Mouse (Mus musculus): ENCODE measurements around the gene Sdccag8.
"Not testable (repeated sequence)": the region's sequence is repeated elsewhere in the genome, so short reads cannot be mapped to it uniquely, and the experiment has no call there.

Sdccag8 gene

GRCm38 (mm10) chr1:176827945-176828485 lies 13.6 kb downstream of the Sdccag8 start:
- DNase-seq (ENCODE audit: low spot score): no peak

GRCm38 (mm10) chr1:176828666-176829065 lies 14.2 kb downstream of the Sdccag8 start:
- DNase-seq (ENCODE audit: low spot score): no peak

- DNase-seq (ENCODE audit: low spot score): no peak
These were observed 17.6 kb downstream of the Sdccag8 start for GRCm38 (mm10) chr1:176832071-176832470.

GRCm38 (mm10) chr1:176832607-176833006 lies 18.1 kb downstream of the Sdccag8 start:
- DNase-seq (ENCODE audit: low spot score): no peak

GRCm38 (mm10) chr1:176833257-176833656 lies 18.8 kb downstream of the Sdccag8 start:
- DNase-seq (ENCODE audit: low spot score): no peak

- DNase-seq (ENCODE audit: low spot score): no peak
These were observed 19.5 kb downstream of the Sdccag8 start for GRCm38 (mm10) chr1:176833948-176834347.

GRCm38 (mm10) chr1:176834880-176835279 lies 20.4 kb downstream of the Sdccag8 start:
- DNase-seq (ENCODE audit: low spot score): no peak

- DNase-seq (ENCODE audit: low spot score): peak; percentile 10
These were observed 21.2 kb downstream of the Sdccag8 start for GRCm38 (mm10) chr1:176835501-176836294.

- not testable (repeated sequence) for DNase-seq (ENCODE audit: low spot score)
These were observed 22.1 kb downstream of the Sdccag8 start for GRCm38 (mm10) chr1:176836562-176836961.

GRCm38 (mm10) chr1:176845082-176845977 lies 30.9 kb downstream of the Sdccag8 start:
- DNase-seq (ENCODE audit: low spot score): no peak

- DNase-seq (ENCODE audit: low spot score): no peak
These were observed 32.8 kb downstream of the Sdccag8 start for GRCm38 (mm10) chr1:176847118-176847859.

- DNase-seq (ENCODE audit: low spot score): no peak
These were observed 34.3 kb downstream of the Sdccag8 start for GRCm38 (mm10) chr1:176848613-176849290.

- no peak for DNase-seq (ENCODE audit: low spot score)
These were observed 34.9 kb downstream of the Sdccag8 start for GRCm38 (mm10) chr1:176849377-176849776.

- no peak for DNase-seq (ENCODE audit: low spot score)
These were observed 36.9 kb downstream of the Sdccag8 start for GRCm38 (mm10) chr1:176851401-176851800.

GRCm38 (mm10) chr1:176852813-176853590 lies 38.5 kb downstream of the Sdccag8 start:
- no peak for DNase-seq (ENCODE audit: low spot score)

GRCm38 (mm10) chr1:176861981-176862644 lies 47.7 kb downstream of the Sdccag8 start:
- peak; percentile 59 for DNase-seq (ENCODE audit: low spot score)

GRCm38 (mm10) chr1:176870501-176870900 lies 56.0 kb downstream of the Sdccag8 start:
- DNase-seq (ENCODE audit: low spot score): no peak

- no peak for DNase-seq (ENCODE audit: low spot score)
These were observed 57.5 kb downstream of the Sdccag8 start for GRCm38 (mm10) chr1:176871975-176872374.

- DNase-seq (ENCODE audit: low spot score): no peak
These were observed 59.0 kb downstream of the Sdccag8 start for GRCm38 (mm10) chr1:176873463-176873862.

- no peak for DNase-seq (ENCODE audit: low spot score)
These were observed 59.7 kb downstream of the Sdccag8 start for GRCm38 (mm10) chr1:176874155-176874554.

All from T-cell, adult 2 months (primary cell).